Mouse (Mus musculus): ENCODE measurements at regions not wholly inside any gene's neighbourhood (a gene's known extent, or its start where the extent isn't known, plus 50 kb on each side); places are given as distances from the start of the nearest gene placed in this dataset.
"Not testable (repeated sequence)": the region's sequence is repeated elsewhere in the genome, so short reads cannot be mapped to it uniquely, and the experiment has no call there.

- no peak for DNase-seq (ENCODE audit: low spot score)
Measured at GRCm38 (mm10) chr10:118979339-118979738, 109.3 kb upstream of the Dyrk2 start.

- no peak for DNase-seq (ENCODE audit: low spot score)
Measured at GRCm38 (mm10) chr10:118978181-118978743, 108.3 kb upstream of the Dyrk2 start.

- DNase-seq (ENCODE audit: low spot score): no peak
Measured at GRCm38 (mm10) chr10:118976447-118976846, 106.4 kb upstream of the Dyrk2 start.

- DNase-seq (ENCODE audit: low spot score): no peak
Measured at GRCm38 (mm10) chr10:118975772-118976171, 105.8 kb upstream of the Dyrk2 start.

GRCm38 (mm10) chr10:118973324-118973723, 103.3 kb upstream of the Dyrk2 start:
- no peak for DNase-seq (ENCODE audit: low spot score)

- DNase-seq (ENCODE audit: low spot score): no peak
Measured at GRCm38 (mm10) chr10:118972626-118973025, 102.6 kb upstream of the Dyrk2 start.

GRCm38 (mm10) chr10:118970457-118971175, 100.6 kb upstream of the Dyrk2 start:
- no peak for DNase-seq (ENCODE audit: low spot score)

- no peak for DNase-seq (ENCODE audit: low spot score)
Measured at GRCm38 (mm10) chr10:118961713-118962181, 91.7 kb upstream of the Dyrk2 start.

- no peak for DNase-seq (ENCODE audit: low spot score)
Measured at GRCm38 (mm10) chr10:118960076-118960475, 90.1 kb upstream of the Dyrk2 start.

GRCm38 (mm10) chr10:118959623-118960022, 89.6 kb upstream of the Dyrk2 start:
- no peak for DNase-seq (ENCODE audit: low spot score)

GRCm38 (mm10) chr10:118956352-118956751, 86.3 kb upstream of the Dyrk2 start:
- DNase-seq (ENCODE audit: low spot score): peak; percentile 18

GRCm38 (mm10) chr10:118953440-118953839, 83.4 kb upstream of the Dyrk2 start:
- no peak for DNase-seq (ENCODE audit: low spot score)

- no peak for DNase-seq (ENCODE audit: low spot score)
Measured at GRCm38 (mm10) chr10:118952756-118953155, 82.7 kb upstream of the Dyrk2 start.

GRCm38 (mm10) chr10:118947724-118948123, 77.7 kb upstream of the Dyrk2 start:
- DNase-seq (ENCODE audit: low spot score): no peak

- DNase-seq (ENCODE audit: low spot score): no peak
Measured at GRCm38 (mm10) chr10:118947016-118947674, 77.1 kb upstream of the Dyrk2 start.

GRCm38 (mm10) chr10:118927316-118927715, 57.3 kb upstream of the Dyrk2 start:
- DNase-seq (ENCODE audit: low spot score): no peak

GRCm38 (mm10) chr10:118923473-118924185, 53.6 kb upstream of the Dyrk2 start:
- DNase-seq (ENCODE audit: low spot score): no peak

GRCm38 (mm10) chr10:118922120-118922519, 52.1 kb upstream of the Dyrk2 start:
- DNase-seq (ENCODE audit: low spot score): not testable (repeated sequence)

Data from layer of hippocampus, adult 11-12 months (tissue).